Comparison of ENCODE assay signal across 26 mouse cellular contexts in genomic region chr13:34421644-34422043, GRCm38 (mm10).
DNase-seq lines count a peak whose midpoint lies in the region; ATAC-seq lines count a peak whose summit lies in the region.
"Had no signal": no experiment of that assay in that cellular context is flagged by ENCODE, and none has a peak within 500 bp of the region (broad histone marks: within the 10 kb centered on the region; RNA-seq: fewer than 3 reads in every experiment).

No protein-coding gene starts in this region.

- H3K27ac ChIP-seq in embryonic facial prominence, embryonic 14.5 days (replicated peaks; ENCODE audit: low read depth, low read length) = no peak overlapping the region
- no peak overlapping the region for H3K27ac ChIP-seq in embryonic facial prominence, embryonic 10.5 days (replicated peaks)
- H3K27ac ChIP-seq in kidney, embryonic 16.5 days (ENCODE audit: low read length) = no peak overlapping the region
- H3K27ac ChIP-seq: forebrain, embryonic 12.5 days; gastrocnemius, adult 2 months; heart, embryonic 10.5 days; hindbrain, embryonic 15.5 days; left cerebral cortex, adult 2 months; liver, embryonic 15.5 days; macrophage had no signal

- no peak overlapping the region for H3K9ac ChIP-seq in embryonic facial prominence, embryonic 14.5 days (ENCODE audit: low read depth, low read length)
- no peak overlapping the region for H3K9ac ChIP-seq in kidney, embryonic 16.5 days (replicated peaks; ENCODE audit: low read length)
- H3K9ac ChIP-seq: forebrain, embryonic 12.5 days; hindbrain, embryonic 15.5 days; liver, embryonic 15.5 days had no signal

- 51% methylated on average over 3 of the region's 3 CpGs for WGBS in embryonic facial prominence, embryonic 14.5 days
- WGBS in embryonic facial prominence, embryonic 10.5 days = 83% methylated on average over 3 of the region's 3 CpGs
- 55% methylated on average over 3 of the region's 3 CpGs for WGBS in kidney, embryonic 16.5 days

- no peak for ATAC-seq in embryonic facial prominence, embryonic 14.5 days (ENCODE audit: low read depth)
- peak; percentile 35; the same call in 1 of the 2 replicates for ATAC-seq in kidney, embryonic 16.5 days (ENCODE audit: low FRiP score, low TSS enrichment)
- ATAC-seq: intestine, postnatal 0 days; lung, postnatal 0 days; midbrain, embryonic 16.5 days had no signal

- no peaks in the 10 kb centered on the region for H3K9me3 ChIP-seq in embryonic facial prominence, embryonic 14.5 days (ENCODE audit: control insufficient read depth, low read length)
- no peaks in the 10 kb centered on the region for H3K9me3 ChIP-seq in embryonic facial prominence, embryonic 10.5 days
- H3K9me3 ChIP-seq in kidney, embryonic 16.5 days (ENCODE audit: low read length) = no peaks in the 10 kb centered on the region
- H3K9me3 ChIP-seq: forebrain, embryonic 12.5 days; heart, embryonic 10.5 days; hindbrain, embryonic 15.5 days; liver, embryonic 15.5 days had no signal

- DNase-seq in embryonic facial prominence, embryonic 14.5 days (ENCODE audit: low spot score) = peak; percentile 55
- no peak for DNase-seq in embryonic facial prominence, embryonic 10.5 days (ENCODE audit: low spot score)
- no peak for DNase-seq in kidney, adult 11 months
- DNase-seq in 3T3-L1 (ENCODE audit: low read depth, low spot score) (peak; percentile 33), liver (no peak)
- DNase-seq in brain, adult 2 months (ENCODE audit: low read depth, low spot score) = peak; percentile 26
- DNase-seq: adrenal gland, postnatal 10 days; cerebellum, adult 2 months; cerebellum, postnatal 25 days; gastrocnemius, adult 2 months; heart, postnatal 4 days; layer of hippocampus, adult 9-11 months; right cerebral cortex, postnatal 14 days; spleen, adult 18-20 months had no signal

- H3K4me3 ChIP-seq in embryonic facial prominence, embryonic 14.5 days (ENCODE audit: low read depth, low read length) = no peak overlapping the region
- no peak overlapping the region for H3K4me3 ChIP-seq in embryonic facial prominence, embryonic 10.5 days
- no peak overlapping the region for H3K4me3 ChIP-seq in kidney, embryonic 16.5 days (ENCODE audit: low read length)
- H3K4me3 ChIP-seq: erythroblast, embryonic 14.5 days; forebrain, embryonic 12.5 days; gastrocnemius, adult 2 months; heart, embryonic 10.5 days; hindbrain, embryonic 15.5 days; left cerebral cortex, adult 2 months; liver, embryonic 15.5 days; myocyte had no signal

- no peaks in the 10 kb centered on the region for H3K36me3 ChIP-seq in embryonic facial prominence, embryonic 14.5 days (ENCODE audit: control insufficient read depth, insufficient read depth, low read length)
- H3K36me3 ChIP-seq in embryonic facial prominence, embryonic 10.5 days (replicated peaks) = no peaks in the 10 kb centered on the region
- H3K36me3 ChIP-seq in kidney, embryonic 16.5 days (ENCODE audit: insufficient read depth, low read length) = no peaks in the 10 kb centered on the region
- H3K36me3 ChIP-seq: forebrain, embryonic 12.5 days; heart, embryonic 10.5 days; hindbrain, embryonic 15.5 days; liver, embryonic 15.5 days had no signal

- no peak overlapping the region for H3K4me2 ChIP-seq in embryonic facial prominence, embryonic 14.5 days (ENCODE audit: low read depth, low read length)
- no peak overlapping the region for H3K4me2 ChIP-seq in kidney, embryonic 16.5 days (replicated peaks; ENCODE audit: low read depth, low read length)
- H3K4me2 ChIP-seq: forebrain, embryonic 12.5 days; hindbrain, embryonic 15.5 days; liver, embryonic 15.5 days had no signal

- no peaks in the 10 kb centered on the region for H3K27me3 ChIP-seq in embryonic facial prominence, embryonic 14.5 days (replicated peaks; ENCODE audit: control insufficient read depth, insufficient read depth, low read length)
- no peaks in the 10 kb centered on the region for H3K27me3 ChIP-seq in embryonic facial prominence, embryonic 10.5 days (replicated peaks; ENCODE audit: low read depth, poor library complexity, severe bottlenecking)
- no peaks in the 10 kb centered on the region for H3K27me3 ChIP-seq in kidney, embryonic 16.5 days (ENCODE audit: insufficient read depth, low read length)
- H3K27me3 ChIP-seq: forebrain, embryonic 12.5 days; hindbrain, embryonic 15.5 days had no signal

- peaks cover 9% of the 10 kb centered on the region for H3K4me1 ChIP-seq in embryonic facial prominence, embryonic 14.5 days (ENCODE audit: control insufficient read depth, insufficient read depth, low read length)
- H3K4me1 ChIP-seq in embryonic facial prominence, embryonic 10.5 days = no peaks in the 10 kb centered on the region; the same call in 1 of the 2 replicates
- H3K4me1 ChIP-seq in kidney, embryonic 16.5 days (ENCODE audit: insufficient read depth, low read length) = peaks cover 15% of the 10 kb centered on the region
- H3K4me1 ChIP-seq: forebrain, embryonic 12.5 days; heart, embryonic 10.5 days; liver, embryonic 15.5 days had no signal

Comparison
In these comparisons a context has a peak if more than half of its experiments do, and no peak if none do; other contexts are left out.
1. DNase-seq: peak in embryonic facial prominence, embryonic 14.5 days (single experiment), 3T3-L1 (single experiment) and brain, adult 2 months (single experiment); none in embryonic facial prominence, embryonic 10.5 days (single experiment), kidney, adult 11 months (single experiment) and liver (single experiment).